Mouse (Mus musculus): ENCODE results near the gene Prrt3. TPM values are rescaled to one million over a fixed set of nuclear protein-coding genes. Genes with fewer than 3 reads are reported as not detected.

Prrt3 gene
- polyA plus RNA-seq (2016; fragmentation: Nextera tagmentation; extraction: Ambion mirVana), result 2.8 and 3.7 TPM in 2 replicates

DNA sequence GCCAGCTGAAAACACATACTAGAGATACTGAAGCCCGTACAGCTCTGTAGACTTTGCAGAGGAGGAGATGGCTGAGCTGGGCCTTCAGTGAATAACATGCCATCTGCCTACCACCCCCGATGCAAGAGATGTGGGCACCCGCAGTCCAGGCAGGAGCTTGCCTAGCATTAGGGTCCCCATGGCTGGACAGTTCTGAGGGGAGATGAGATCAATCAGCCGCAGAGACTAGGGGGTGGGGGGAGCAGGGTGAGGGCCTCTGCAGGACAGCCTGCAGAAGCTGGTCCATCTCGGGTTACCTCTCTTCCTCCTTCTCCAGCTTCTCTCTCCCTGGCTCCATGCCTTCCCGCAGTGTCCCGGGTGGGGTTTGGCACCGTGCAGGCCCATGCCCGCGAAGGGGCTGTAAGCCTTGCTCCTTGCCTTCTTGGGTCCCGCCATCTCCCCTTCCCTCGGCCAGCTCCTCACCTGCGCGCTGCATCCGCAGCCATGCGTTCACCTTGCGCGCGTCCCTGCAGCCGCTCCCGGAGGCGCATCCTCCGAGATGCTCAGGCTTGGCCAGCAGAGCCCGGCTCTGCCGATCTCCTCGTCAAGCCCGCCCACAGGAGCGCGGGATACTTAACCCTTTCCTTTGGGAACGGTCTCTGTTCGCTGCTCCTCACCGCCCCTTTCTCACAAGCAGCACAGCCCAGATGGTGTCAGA lies at the start of gene Prrt3:
Gene Prrt3, minus strand, starts transcription at position 544 of the 697 bp plus-strand sequence.
- peak; percentile 79 for ATAC-seq (ENCODE audit: low FRiP score)
- no peaks in the 10 kb centered on the region for H3K9me3 ChIP-seq (replicated peaks)
- H3K27me3 ChIP-seq, result peaks cover 13% of the 10 kb centered on the region
- H3K4me1 ChIP-seq, result peaks cover 7% of the 10 kb centered on the region
- 3% methylated on average over 32 of the region's 32 CpGs for WGBS
- H3K36me3 ChIP-seq, result no peaks in the 10 kb centered on the region
- 0 out of 2 replicates have a peak within 1 kb of the TSS, but pooled peaks have one; percentile 8 for H3K27ac ChIP-seq
- H3K4me2 ChIP-seq (replicated peaks), result peak within 1 kb of the TSS; percentile 82
- peak within 1 kb of the TSS; percentile 52 for H3K4me3 ChIP-seq
- peak within 1 kb of the TSS; percentile 74 for H3K9ac ChIP-seq

DNA sequence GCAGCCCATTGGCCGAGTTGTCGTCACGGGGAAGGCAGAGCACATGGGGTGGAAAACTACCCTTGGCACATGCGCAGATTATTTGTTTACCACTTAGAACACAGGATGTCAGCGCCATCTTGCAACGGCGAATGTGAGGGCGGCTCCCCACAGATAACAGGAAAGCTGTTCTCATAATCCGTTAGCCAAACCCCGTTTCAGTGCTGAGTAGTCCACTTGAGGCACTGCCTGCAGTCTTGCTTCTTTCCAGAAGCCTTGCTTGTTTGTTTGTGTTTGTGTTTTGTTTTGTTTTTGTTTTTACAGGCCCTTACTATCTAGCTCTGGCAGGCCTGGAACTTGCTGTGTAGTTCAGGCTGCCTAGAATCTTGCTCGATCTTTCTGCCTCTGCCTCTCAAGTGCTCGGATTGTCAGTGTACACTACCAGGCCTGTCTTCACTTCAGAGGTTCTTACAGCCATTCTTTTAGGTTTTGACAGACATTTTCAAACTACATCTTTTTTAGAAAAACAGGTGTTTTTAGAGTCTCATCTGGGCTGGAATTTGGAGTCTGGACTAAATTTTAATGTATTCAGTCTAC lies 42.3 kb upstream of the Prrt3 start:
- Histone ChIP-seq H3K27me3 (no peaks in the 10 kb centered on the region), H3K9me3 (replicated peaks) (no peaks in the 10 kb centered on the region), H3K4me1 (no peaks in the 10 kb centered on the region), H3K27ac (no peak overlapping the region), H3K9ac (no peak overlapping the region), H3K4me3 (no peak overlapping the region), H3K4me2 (replicated peaks) (no peak overlapping the region), H3K36me3 (no peaks in the 10 kb centered on the region)
- WGBS, result 94% methylated on average over 10 of the region's 12 CpGs
- no peak for ATAC-seq (ENCODE audit: low FRiP score)

DNA sequence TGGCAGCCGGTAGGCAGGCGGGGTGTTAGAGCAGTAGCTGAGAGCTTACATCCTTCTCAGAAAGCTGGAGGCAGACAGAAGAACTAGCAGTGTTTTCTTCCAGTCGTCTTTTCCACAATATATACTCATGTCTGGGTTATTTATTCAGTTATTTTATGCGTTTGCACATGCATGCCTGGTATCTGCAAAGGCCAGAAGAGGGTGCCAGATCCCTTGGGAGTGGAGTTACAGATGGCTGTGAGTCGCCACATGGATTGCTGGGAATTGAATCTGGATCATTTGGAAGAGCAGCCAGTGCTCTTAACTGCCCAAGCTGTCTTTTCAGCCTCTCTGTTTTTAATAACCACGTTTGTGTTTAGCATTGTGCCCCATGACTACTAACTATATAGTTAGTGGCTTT lies 39.9 kb upstream of the Prrt3 start:
- 89% methylated on average over 6 of the region's 6 CpGs for WGBS
- H3K9ac ChIP-seq, result no peak overlapping the region
- no peaks in the 10 kb centered on the region for H3K4me1 ChIP-seq
- H3K36me3 ChIP-seq, result peaks cover 3% of the 10 kb centered on the region; the same call in 1 of the 2 replicates
- H3K4me2 ChIP-seq (replicated peaks), result no peak overlapping the region
- no peak overlapping the region for H3K27ac ChIP-seq
- H3K9me3 ChIP-seq (replicated peaks), result no peaks in the 10 kb centered on the region
- no peaks in the 10 kb centered on the region for H3K27me3 ChIP-seq
- ATAC-seq (ENCODE audit: low FRiP score), result no peak
- H3K4me3 ChIP-seq, result no peak overlapping the region

DNA sequence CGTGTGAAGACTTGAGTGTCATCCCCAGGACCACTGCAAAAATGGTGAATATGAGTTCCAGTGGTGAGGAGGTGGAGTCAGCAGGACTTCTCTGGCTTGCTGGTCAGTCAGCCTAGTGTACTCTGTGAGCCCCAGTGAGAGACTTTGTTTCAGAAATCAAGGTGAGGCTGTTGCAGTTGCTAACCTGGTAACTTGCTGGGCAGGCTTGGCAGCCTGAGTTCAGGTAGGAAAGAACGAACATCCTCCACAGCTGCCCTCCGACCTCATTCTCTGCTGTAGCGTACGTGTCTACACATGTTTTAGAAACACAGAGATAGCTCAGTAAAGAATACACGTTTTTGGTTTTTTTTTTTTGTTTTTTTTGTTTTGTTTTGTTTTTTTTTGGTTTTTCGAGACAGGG lies 33.2 kb upstream of the Prrt3 start:
- WGBS, result 91% methylated on average over 7 of the region's 7 CpGs
- Histone ChIP-seq H3K36me3 (peaks cover 8% of the 10 kb centered on the region; the same call in 1 of the 2 replicates), H3K4me2 (replicated peaks) (no peak overlapping the region), H3K4me1 (peaks cover 15% of the 10 kb centered on the region), H3K4me3 (no peak overlapping the region), H3K27ac (no peak overlapping the region), H3K9me3 (replicated peaks) (no peaks in the 10 kb centered on the region), H3K27me3 (no peaks in the 10 kb centered on the region), H3K9ac (no peak overlapping the region)
- ATAC-seq (ENCODE audit: low FRiP score), result no peak

DNA sequence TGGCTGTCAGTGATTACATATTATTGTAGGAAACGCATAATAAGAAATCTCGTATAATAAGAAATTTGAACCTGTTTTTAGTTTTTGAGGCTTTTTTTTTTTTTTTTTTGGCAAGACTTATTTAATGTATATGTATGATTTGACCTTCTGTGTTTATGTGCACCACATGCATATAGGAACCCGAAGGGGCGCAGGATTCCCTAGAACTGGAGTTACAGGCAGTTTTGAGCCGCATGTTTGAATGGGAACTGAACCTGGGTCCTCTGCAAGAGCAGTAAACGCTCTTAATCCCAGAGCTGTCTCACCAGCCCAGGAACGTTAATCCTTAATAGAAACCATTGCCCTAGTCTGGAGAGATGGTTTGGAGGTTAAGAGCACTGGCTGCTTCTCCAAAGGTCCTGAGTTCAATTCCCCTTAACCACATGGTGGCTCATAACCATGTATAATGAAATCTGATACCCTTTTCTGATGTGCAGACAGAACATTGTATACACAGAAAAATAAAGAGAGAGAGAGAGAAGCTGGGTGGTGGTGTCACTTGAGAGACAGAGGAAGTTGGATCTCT lies 30.2 kb upstream of the Prrt3 start:
- Histone ChIP-seq H3K27ac (no peak overlapping the region), H3K36me3 (peaks cover 8% of the 10 kb centered on the region; the same call in 1 of the 2 replicates), H3K9me3 (replicated peaks) (no peaks in the 10 kb centered on the region), H3K4me3 (peak overlapping the region; percentile 91), H3K9ac (peak overlapping the region; percentile 83; the same call in 1 of the 2 replicates), H3K4me2 (replicated peaks) (peak overlapping the region; percentile 78), H3K4me1 (peaks cover 17% of the 10 kb centered on the region), H3K27me3 (no peaks in the 10 kb centered on the region)
- ATAC-seq (ENCODE audit: low FRiP score), result no peak
- 11% methylated on average over 7 of the region's 7 CpGs for WGBS

DNA sequence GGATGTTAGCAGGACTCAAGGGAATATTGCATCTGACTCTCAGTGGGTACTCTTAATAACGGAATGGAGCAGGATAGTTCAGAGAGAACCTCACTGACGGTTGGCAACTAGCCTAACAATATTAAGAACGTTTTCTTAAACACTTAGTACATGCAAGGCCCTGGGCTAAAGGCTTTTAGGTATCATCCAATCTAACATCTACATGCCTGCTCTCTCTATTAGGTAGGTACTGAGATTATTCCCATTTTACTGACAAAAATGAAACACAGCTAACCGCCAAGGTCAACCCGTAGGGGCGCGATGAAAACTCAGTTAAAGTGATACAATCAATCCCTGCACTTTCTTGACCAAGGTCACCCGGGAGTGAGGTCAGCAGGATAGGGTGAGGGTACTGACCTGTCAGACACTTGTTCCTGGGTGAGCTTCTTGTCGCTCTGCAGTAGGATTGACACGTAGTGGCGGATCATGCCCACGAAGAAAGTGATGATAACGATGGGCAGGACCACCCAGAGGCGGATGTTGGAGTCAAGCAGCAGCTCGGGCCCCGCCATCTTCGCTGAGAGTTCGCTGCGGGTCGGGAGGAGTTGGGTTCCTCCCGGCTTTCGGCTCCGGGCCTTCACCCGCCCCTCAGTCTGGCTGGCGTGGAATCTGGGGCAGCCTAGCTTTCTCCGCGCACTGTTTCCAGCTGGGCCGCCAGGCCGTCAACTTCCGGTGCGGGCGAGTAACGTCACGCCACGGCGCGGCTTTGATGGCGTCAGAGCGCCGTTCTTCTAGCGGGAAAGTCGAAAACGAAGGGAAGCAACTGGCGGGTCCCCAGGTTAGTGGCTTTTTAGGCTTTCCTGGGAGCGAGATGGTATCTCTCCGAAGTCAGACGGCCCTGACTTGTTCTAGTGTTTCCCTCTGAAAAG lies 29.5 kb upstream of the Prrt3 start, which contains the start of the genes Emc3 and Fancd2:
Gene Emc3, minus strand, starts transcription at position 721 of the 908 bp plus-strand sequence.
Gene Fancd2, plus strand, starts transcription at position 751 of the 908 bp plus-strand sequence.
- Histone ChIP-seq H3K27ac (peak within 1 kb of the TSS; percentile 60), H3K4me1 (peaks cover 17% of the 10 kb centered on the region), H3K4me2 (replicated peaks) (peak within 1 kb of the TSS; percentile 78), H3K4me3 (peak within 1 kb of the TSS; percentile 91), H3K9ac (peak within 1 kb of the TSS; percentile 83), H3K9me3 (replicated peaks) (no peaks in the 10 kb centered on the region), H3K27me3 (no peaks in the 10 kb centered on the region), H3K36me3 (peaks cover 7% of the 10 kb centered on the region)
- WGBS, result under 1% methylated on average over 47 of the region's 47 CpGs
- ATAC-seq (ENCODE audit: low FRiP score), result peak; percentile 84

DNA sequence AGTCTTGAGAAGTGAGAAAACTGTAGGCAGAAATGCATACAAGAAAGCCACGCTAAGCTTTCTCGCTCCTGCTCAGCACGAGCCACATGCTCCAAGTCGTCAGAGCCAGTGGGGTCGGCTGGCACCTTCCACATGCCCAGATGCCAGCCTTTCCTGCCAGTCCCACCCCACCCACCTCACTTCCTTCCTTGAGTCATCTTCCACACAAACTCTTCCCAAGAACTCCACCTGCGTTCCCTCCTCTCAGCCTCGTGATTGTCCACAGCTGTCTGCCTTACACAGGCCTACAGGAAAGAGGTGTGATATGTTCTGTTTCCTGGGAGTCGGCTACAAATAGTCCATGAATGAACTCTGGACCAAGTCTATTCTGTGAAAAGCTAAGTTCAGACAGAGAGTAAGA lies 21.7 kb upstream of the Prrt3 start:
- no peaks in the 10 kb centered on the region for H3K4me1 ChIP-seq
- peaks cover 50% of the 10 kb centered on the region for H3K36me3 ChIP-seq
- no peak overlapping the region for H3K4me2 ChIP-seq (replicated peaks)
- no peak for ATAC-seq (ENCODE audit: low FRiP score)
- H3K9ac ChIP-seq, result no peak overlapping the region
- 92% methylated on average over 8 of the region's 8 CpGs for WGBS
- H3K9me3 ChIP-seq (replicated peaks), result no peaks in the 10 kb centered on the region
- H3K27ac ChIP-seq, result no peak overlapping the region
- no peaks in the 10 kb centered on the region for H3K27me3 ChIP-seq
- no peak overlapping the region for H3K4me3 ChIP-seq

DNA sequence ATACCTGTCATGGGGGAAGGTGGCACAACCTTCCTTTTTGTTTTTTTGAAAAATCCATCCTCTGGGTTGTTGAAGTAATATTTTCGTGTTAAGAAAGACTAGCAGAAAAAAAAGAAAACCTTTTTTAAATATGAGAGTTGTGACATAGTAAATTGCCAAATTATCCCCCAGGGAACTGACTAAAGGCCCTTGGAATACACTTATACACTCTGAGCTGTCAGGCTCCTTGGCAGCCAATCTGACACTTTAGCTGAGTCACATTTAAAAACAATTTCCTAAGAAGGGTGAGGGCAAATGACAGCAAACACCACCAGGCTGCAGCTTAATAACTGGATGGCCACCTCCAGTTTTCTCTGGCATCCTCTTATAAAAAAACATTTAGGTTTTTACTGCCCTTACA lies 20.6 kb upstream of the Prrt3 start:
- Histone ChIP-seq H3K4me3 (no peak overlapping the region), H3K27me3 (no peaks in the 10 kb centered on the region), H3K4me2 (replicated peaks) (no peak overlapping the region), H3K27ac (no peak overlapping the region), H3K36me3 (peaks cover 61% of the 10 kb centered on the region), H3K4me1 (no peaks in the 10 kb centered on the region), H3K9ac (no peak overlapping the region), H3K9me3 (replicated peaks) (no peaks in the 10 kb centered on the region)
- WGBS, result 88% methylated on average over 1 of the region's 1 CpGs
- ATAC-seq (ENCODE audit: low FRiP score), result no peak

DNA sequence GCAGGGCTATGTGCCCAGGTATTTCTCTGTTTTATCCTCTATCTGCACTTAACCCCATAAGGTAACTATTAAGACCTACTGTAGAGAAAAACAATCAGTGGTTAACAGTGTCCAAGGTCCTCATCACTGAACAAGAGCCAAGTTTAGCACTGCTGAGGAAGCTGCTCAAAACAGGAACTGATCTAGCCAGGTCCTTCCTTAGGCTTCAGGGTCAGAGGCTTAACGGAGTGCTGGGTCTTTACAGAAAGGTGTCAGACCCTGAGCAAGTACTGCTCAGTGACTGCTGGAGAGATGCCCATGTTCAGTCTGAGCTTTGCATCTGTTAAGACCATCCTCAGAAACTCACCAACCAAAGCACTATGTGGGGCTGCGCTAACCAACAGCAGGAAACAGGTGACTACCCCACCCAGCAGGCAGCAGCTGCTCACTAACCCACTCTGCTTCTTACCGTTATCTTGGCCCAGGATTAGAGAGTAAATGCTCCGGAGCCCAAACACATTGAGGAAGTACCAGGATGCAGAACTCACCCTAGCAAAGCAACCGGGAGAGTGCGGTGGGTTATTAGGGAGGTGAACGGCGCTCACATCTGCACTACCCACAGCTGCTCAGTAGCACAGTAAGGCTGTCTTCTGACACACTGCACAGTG lies 15.8 kb upstream of the Prrt3 start:
- peaks cover 91% of the 10 kb centered on the region for H3K36me3 ChIP-seq
- H3K4me2 ChIP-seq (replicated peaks), result no peak overlapping the region
- WGBS, result 98% methylated on average over 8 of the region's 8 CpGs
- H3K27ac ChIP-seq, result no peak overlapping the region
- no peak overlapping the region for H3K9ac ChIP-seq
- ATAC-seq (ENCODE audit: low FRiP score), result no peak
- H3K4me1 ChIP-seq, result no peaks in the 10 kb centered on the region
- H3K9me3 ChIP-seq (replicated peaks), result no peaks in the 10 kb centered on the region
- H3K27me3 ChIP-seq, result no peaks in the 10 kb centered on the region
- no peak overlapping the region for H3K4me3 ChIP-seq

DNA sequence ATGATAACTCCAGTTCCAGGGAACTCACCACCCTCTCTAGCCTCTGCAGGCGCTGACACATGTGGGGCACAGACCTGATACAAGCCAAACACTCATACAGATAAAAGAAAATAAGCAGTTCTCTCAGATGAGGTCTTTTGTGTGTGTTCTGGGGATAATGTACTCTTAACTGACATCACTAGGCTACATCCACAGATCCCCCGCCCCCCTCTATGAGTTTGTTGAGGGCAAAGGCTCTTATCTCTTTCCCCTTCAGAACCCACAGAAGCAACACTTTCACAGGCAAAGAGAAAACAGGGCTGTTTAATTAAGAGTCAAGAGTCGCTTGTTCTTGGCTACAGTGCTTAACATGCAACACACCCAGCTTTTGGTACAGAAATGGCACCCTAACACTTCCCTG lies 12.9 kb upstream of the Prrt3 start:
- 95% methylated on average over 3 of the region's 3 CpGs for WGBS
- Histone ChIP-seq H3K36me3 (peaks cover 65% of the 10 kb centered on the region), H3K9ac (no peak overlapping the region), H3K4me2 (replicated peaks) (no peak overlapping the region), H3K4me1 (no peaks in the 10 kb centered on the region), H3K9me3 (replicated peaks) (no peaks in the 10 kb centered on the region), H3K27ac (no peak overlapping the region), H3K4me3 (no peak overlapping the region), H3K27me3 (no peaks in the 10 kb centered on the region)
- no peak for ATAC-seq (ENCODE audit: low FRiP score)

DNA sequence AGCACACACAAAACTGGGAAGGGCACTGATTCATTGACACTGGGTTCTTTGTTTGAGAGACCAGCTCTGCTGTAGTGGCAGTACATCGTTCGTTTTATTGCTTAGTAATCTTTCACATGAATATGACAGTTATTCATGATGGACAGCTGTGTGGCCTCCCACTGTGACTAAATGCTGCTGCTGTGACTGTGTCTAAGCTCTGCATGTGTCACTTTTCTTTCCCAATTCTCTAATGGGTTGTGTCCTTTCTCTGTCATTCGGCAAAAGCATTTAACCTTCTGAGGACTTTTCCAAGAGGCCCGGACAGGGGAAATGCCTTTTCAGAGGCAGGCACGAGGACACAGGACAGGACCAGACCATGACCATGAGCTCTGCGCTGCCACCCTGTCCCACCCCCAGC lies 12.2 kb upstream of the Prrt3 start:
- no peak overlapping the region for H3K4me3 ChIP-seq
- H3K27ac ChIP-seq, result no peak overlapping the region
- no peak overlapping the region for H3K9ac ChIP-seq
- H3K4me1 ChIP-seq, result no peaks in the 10 kb centered on the region
- 90% methylated on average over 6 of the region's 6 CpGs for WGBS
- no peaks in the 10 kb centered on the region for H3K27me3 ChIP-seq
- H3K9me3 ChIP-seq (replicated peaks), result no peaks in the 10 kb centered on the region
- ATAC-seq (ENCODE audit: low FRiP score), result no peak
- H3K4me2 ChIP-seq (replicated peaks), result no peak overlapping the region
- H3K36me3 ChIP-seq, result peaks cover 58% of the 10 kb centered on the region
